In the genomic region with DNA sequence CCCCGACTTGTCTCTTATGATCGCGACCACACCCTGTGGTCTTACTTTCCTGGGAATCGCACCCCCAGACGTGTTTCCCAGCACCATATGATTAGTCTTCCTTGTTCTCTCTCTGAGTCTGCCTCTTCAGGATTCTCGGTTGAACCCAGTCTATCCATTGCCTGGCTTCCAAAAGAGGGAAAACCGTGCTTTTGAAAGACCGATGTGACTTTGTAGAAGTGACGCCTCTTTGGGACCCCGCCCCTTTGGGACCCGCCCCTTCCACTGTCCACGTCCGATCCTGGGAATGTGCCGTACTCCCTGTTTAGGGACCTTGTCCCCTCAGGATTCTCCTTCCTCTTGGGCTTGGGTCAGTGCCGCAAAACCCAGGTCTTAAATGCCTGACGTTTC, we compare ENCODE assay signal across 8 mouse cellular contexts. TPM values are rescaled to one million over a fixed set of nuclear protein-coding genes. Genes with fewer than 3 reads are reported as not detected.
DNase-seq lines count a peak whose midpoint lies in the region; ATAC-seq and TF ChIP-seq lines count a peak whose summit lies in the region.

No protein-coding gene starts in this region.

- peak overlapping the region; percentile 46 for H3K9ac ChIP-seq in forebrain, postnatal 0 days
- peak overlapping the region; percentile 72 for H3K9ac ChIP-seq in hindbrain, embryonic 12.5 days
- H3K9ac ChIP-seq in limb, embryonic 15.5 days, result peak overlapping the region; percentile 46
- H3K9ac ChIP-seq in midbrain, embryonic 16.5 days (ENCODE audit: low read depth, low read length), result peak overlapping the region; percentile 61

- ATAC-seq in forebrain, postnatal 0 days, result no peak
- peak; percentile 20 for ATAC-seq in hindbrain, embryonic 12.5 days (ENCODE audit: low FRiP score)
- no peak for ATAC-seq in limb, embryonic 15.5 days (ENCODE audit: insufficient number of reproducible peaks, low FRiP score, low TSS enrichment, low read depth)
- ATAC-seq in midbrain, embryonic 16.5 days, result no peak; the same call in 1 of the 2 replicates

- H3K27me3 ChIP-seq in forebrain, postnatal 0 days (ENCODE audit: insufficient read depth, low read length), result no peaks in the 10 kb centered on the region
- no peaks in the 10 kb centered on the region for H3K27me3 ChIP-seq in hindbrain, embryonic 12.5 days
- no peaks in the 10 kb centered on the region for H3K27me3 ChIP-seq in limb, embryonic 15.5 days
- H3K27me3 ChIP-seq in midbrain, embryonic 16.5 days (ENCODE audit: control insufficient read depth, insufficient read depth, low read depth, low read length), result no peaks in the 10 kb centered on the region

- peak overlapping the region; percentile 67 for H3K4me3 ChIP-seq in forebrain, postnatal 0 days (ENCODE audit: low read depth, low read length)
- peak overlapping the region; percentile 59 for H3K4me3 ChIP-seq in hindbrain, embryonic 12.5 days
- peak overlapping the region; percentile 65 for H3K4me3 ChIP-seq in limb, embryonic 15.5 days
- H3K4me3 ChIP-seq in midbrain, embryonic 16.5 days (ENCODE audit: low read depth, low read length), result peak overlapping the region; percentile 63

- DNase-seq in ES-CJ7 (ENCODE audit: low read depth, low spot score), result peak; percentile 85
- peak; percentile 93 for DNase-seq in adrenal gland, postnatal 14 days
- no peak for DNase-seq in forebrain, postnatal 0 days
- peak; percentile 60 to 82 for DNase-seq in urinary bladder, postnatal 36 days (ENCODE audit: low spot score in 2 of 2)
- DNase-seq in right cerebral cortex, adult 18-20 months, result no peak

- WGBS in forebrain, postnatal 0 days, result 2% methylated on average over 16 of the region's 16 CpGs
- WGBS in hindbrain, embryonic 12.5 days, result under 1% methylated on average over 16 of the region's 16 CpGs
- WGBS in limb, embryonic 15.5 days, result under 1% methylated on average over 16 of the region's 16 CpGs
- 0% methylated on average over 16 of the region's 16 CpGs for WGBS in midbrain, embryonic 16.5 days

- peaks cover 16% of the 10 kb centered on the region for H3K4me1 ChIP-seq in forebrain, postnatal 0 days (ENCODE audit: insufficient read depth)
- H3K4me1 ChIP-seq in hindbrain, embryonic 12.5 days, result peaks cover 46% of the 10 kb centered on the region
- peaks cover 53% of the 10 kb centered on the region for H3K4me1 ChIP-seq in limb, embryonic 15.5 days
- H3K4me1 ChIP-seq in midbrain, embryonic 16.5 days (ENCODE audit: control insufficient read depth, insufficient read depth, low read length), result peaks cover 19% of the 10 kb centered on the region

- TF ChIP-seq CTCF in forebrain, postnatal 0 days (IDR thresholded peaks at IDR 0.05; ENCODE audit: low read depth), result no peak

- H3K36me3 ChIP-seq in forebrain, postnatal 0 days (ENCODE audit: insufficient read depth), result peaks cover 4% of the 10 kb centered on the region; the same call in 1 of the 2 replicates
- H3K36me3 ChIP-seq in hindbrain, embryonic 12.5 days, result peaks cover 23% of the 10 kb centered on the region
- peaks cover 31% of the 10 kb centered on the region for H3K36me3 ChIP-seq in limb, embryonic 15.5 days
- H3K36me3 ChIP-seq in midbrain, embryonic 16.5 days (ENCODE audit: control insufficient read depth, insufficient read depth, low read length), result peaks cover 4% of the 10 kb centered on the region; the same call in 1 of the 2 replicates

- peak overlapping the region; percentile 83 for H3K4me2 ChIP-seq in forebrain, postnatal 0 days (ENCODE audit: low read depth)
- H3K4me2 ChIP-seq in hindbrain, embryonic 12.5 days (replicated peaks), result peak overlapping the region; percentile 85
- peak overlapping the region; percentile 70 for H3K4me2 ChIP-seq in limb, embryonic 15.5 days
- H3K4me2 ChIP-seq in midbrain, embryonic 16.5 days (ENCODE audit: low read length), result peak overlapping the region; percentile 93

- H3K27ac ChIP-seq in forebrain, postnatal 0 days (ENCODE audit: low read depth, low read length), result peak overlapping the region; percentile 80
- H3K27ac ChIP-seq in hindbrain, embryonic 12.5 days, result peak overlapping the region; percentile 91
- peak overlapping the region; percentile 97 for H3K27ac ChIP-seq in limb, embryonic 15.5 days
- H3K27ac ChIP-seq in midbrain, embryonic 16.5 days (ENCODE audit: low read length), result peak overlapping the region; percentile 74

- H3K9me3 ChIP-seq in forebrain, postnatal 0 days (ENCODE audit: low read length), result no peaks in the 10 kb centered on the region
- H3K9me3 ChIP-seq in hindbrain, embryonic 12.5 days (replicated peaks), result no peaks in the 10 kb centered on the region
- no peaks in the 10 kb centered on the region for H3K9me3 ChIP-seq in limb, embryonic 15.5 days
- no peaks in the 10 kb centered on the region for H3K9me3 ChIP-seq in midbrain, embryonic 16.5 days (replicated peaks; ENCODE audit: control insufficient read depth, low read length, poor library complexity, severe bottlenecking)

RNA-seq across cellular contexts. Expression of a gene that starts 0.6 kb away (rescaled TPM):
- 80.5 and 94.6 TPM in 2 replicates for total RNA-seq in adrenal gland, postnatal 14 days (2021)
- total RNA-seq in forebrain, postnatal 0 days (2014; rRNA removed), result 15.8 and 19.8 TPM in 2 replicates
- 11.3 and 11.8 TPM in 2 replicates for polyA plus RNA-seq in forebrain, postnatal 0 days (2015; fragmentation: Nextera tagmentation; extraction: Ambion mirVana)
- 54.8 and 61.2 TPM in 2 replicates for polyA plus RNA-seq in hindbrain, embryonic 12.5 days (2016; fragmentation: Nextera tagmentation; extraction: Ambion mirVana)
- polyA plus RNA-seq in limb, embryonic 15.5 days (2015; fragmentation: Nextera tagmentation; extraction: Ambion mirVana), result 108 and 112 TPM in 2 replicates
- polyA plus RNA-seq in midbrain, embryonic 16.5 days (2015; fragmentation: Nextera tagmentation; extraction: Ambion mirVana), result 13.2 and 14.9 TPM in 2 replicates

RNA-seq across cellular contexts. Expression of a gene that starts 0.7 kb away (rescaled TPM):
- 34.9 and 38.0 TPM in 2 replicates for total RNA-seq in adrenal gland, postnatal 14 days (2021)
- 24.5 and 27.3 TPM in 2 replicates for total RNA-seq in forebrain, postnatal 0 days (2014; rRNA removed)
- 93.9 and 109 TPM in 2 replicates for polyA plus RNA-seq in forebrain, postnatal 0 days (2015; fragmentation: Nextera tagmentation; extraction: Ambion mirVana)
- polyA plus RNA-seq in hindbrain, embryonic 12.5 days (2016; fragmentation: Nextera tagmentation; extraction: Ambion mirVana), result 249 and 274 TPM in 2 replicates
- polyA plus RNA-seq in limb, embryonic 15.5 days (2015; fragmentation: Nextera tagmentation; extraction: Ambion mirVana), result 340 and 365 TPM in 2 replicates
- polyA plus RNA-seq in midbrain, embryonic 16.5 days (2015; fragmentation: Nextera tagmentation; extraction: Ambion mirVana), result 77.1 and 86.2 TPM in 2 replicates

RNA-seq across cellular contexts. Expression of a gene that starts 7.2 kb away (rescaled TPM):
- total RNA-seq in adrenal gland, postnatal 14 days (2021), result 42.2 and 43.8 TPM in 2 replicates
- 25.6 and 34.9 TPM in 2 replicates for total RNA-seq in forebrain, postnatal 0 days (2014; rRNA removed)
- polyA plus RNA-seq in forebrain, postnatal 0 days (2015; fragmentation: Nextera tagmentation; extraction: Ambion mirVana), result 30.9 and 31.5 TPM in 2 replicates
- polyA plus RNA-seq in hindbrain, embryonic 12.5 days (2016; fragmentation: Nextera tagmentation; extraction: Ambion mirVana), result 36.1 and 36.9 TPM in 2 replicates
- polyA plus RNA-seq in limb, embryonic 15.5 days (2015; fragmentation: Nextera tagmentation; extraction: Ambion mirVana), result 27.1 and 31.0 TPM in 2 replicates
- polyA plus RNA-seq in midbrain, embryonic 16.5 days (2015; fragmentation: Nextera tagmentation; extraction: Ambion mirVana), result 35.4 and 39.1 TPM in 2 replicates

RNA-seq across cellular contexts. Expression of a gene that starts 11.2 kb away (rescaled TPM):
- 36.4 and 48.3 TPM in 2 replicates for total RNA-seq in adrenal gland, postnatal 14 days (2021)
- total RNA-seq in forebrain, postnatal 0 days (2014; rRNA removed), result 62.5 and 72.1 TPM in 2 replicates
- 42.5 and 43.5 TPM in 2 replicates for polyA plus RNA-seq in forebrain, postnatal 0 days (2015; fragmentation: Nextera tagmentation; extraction: Ambion mirVana)
- 63.8 and 66.1 TPM in 2 replicates for polyA plus RNA-seq in hindbrain, embryonic 12.5 days (2016; fragmentation: Nextera tagmentation; extraction: Ambion mirVana)
- 37.1 and 43.7 TPM in 2 replicates for polyA plus RNA-seq in limb, embryonic 15.5 days (2015; fragmentation: Nextera tagmentation; extraction: Ambion mirVana)
- 47.6 and 48.7 TPM in 2 replicates for polyA plus RNA-seq in midbrain, embryonic 16.5 days (2015; fragmentation: Nextera tagmentation; extraction: Ambion mirVana)

RNA-seq across cellular contexts. Expression of a gene that starts 16.3 kb away (rescaled TPM):
- 0.26 TPM in 1 of 2 replicates, not detected in the other for total RNA-seq in adrenal gland, postnatal 14 days (2021)
- total RNA-seq in forebrain, postnatal 0 days (2014; rRNA removed), result 4.2 TPM in 1 of 2 replicates, not detected in the other
- 0.40 TPM in 1 of 2 replicates, not detected in the other for polyA plus RNA-seq in forebrain, postnatal 0 days (2015; fragmentation: Nextera tagmentation; extraction: Ambion mirVana)
- 1.0 and 1.5 TPM in 2 replicates for polyA plus RNA-seq in hindbrain, embryonic 12.5 days (2016; fragmentation: Nextera tagmentation; extraction: Ambion mirVana)
- not detected in 2 replicates for polyA plus RNA-seq in limb, embryonic 15.5 days (2015; fragmentation: Nextera tagmentation; extraction: Ambion mirVana)
- 1.4 TPM in 1 of 2 replicates, not detected in the other for polyA plus RNA-seq in midbrain, embryonic 16.5 days (2015; fragmentation: Nextera tagmentation; extraction: Ambion mirVana)

Comparison
In these comparisons a context has a peak if more than half of its experiments do, and no peak if none do; other contexts are left out.
1. DNase-seq: peak in ES-CJ7 (single experiment), adrenal gland, postnatal 14 days (single experiment) and urinary bladder, postnatal 36 days (2 of 2); none in forebrain, postnatal 0 days (single experiment) and right cerebral cortex, adult 18-20 months (single experiment).
2. Peak in every context shown above with its lines, with median percentiles within 50 percentile points of each other: H3K27ac ChIP-seq, H3K4me2 ChIP-seq, H3K4me3 ChIP-seq and H3K9ac ChIP-seq.